Mouse (Mus musculus) lung, adult 2 months (tissue): Measurements from ENCODE around the gene Tmem259.

ENCODE experiments used
- CTCF ChIP-seq: fragments of 200-500 bp; IDR thresholded peaks from 2 replicates; pipeline ENCODE4 v1.5.1; 2011; ENCODE audit warnings: mild to moderate bottlenecking, low read length, control low read depth; ENCODE audit not compliant: insufficient read depth
- POLR2A ChIP-seq: fragments of 200-500 bp; IDR thresholded peaks from 2 replicates; pipeline ENCODE4 v1.6.1; 2011; ENCODE audit warnings: low read depth, mild to moderate bottlenecking, control low read depth, low read length, borderline replicate concordance; ENCODE audit errors: extremely low read depth

DNA sequence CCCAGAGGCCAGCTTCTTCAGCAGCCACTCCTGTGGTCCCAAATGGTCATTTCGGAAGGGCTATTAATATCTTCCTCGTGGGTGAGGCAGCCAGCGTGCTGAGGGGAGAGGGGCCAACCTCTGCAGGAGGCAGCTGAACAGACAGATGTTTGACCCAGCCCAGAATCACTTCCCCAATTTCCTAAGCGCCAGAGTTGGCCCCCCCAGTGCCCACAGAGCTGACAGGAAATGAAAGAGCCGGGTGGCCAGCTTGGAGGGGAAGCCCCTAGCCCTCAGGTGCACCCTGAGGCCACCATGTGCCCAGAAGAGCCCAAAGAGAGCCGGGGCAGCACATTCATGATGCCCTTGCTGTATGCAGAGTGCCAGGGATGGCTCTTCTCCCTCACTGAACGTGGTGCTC is 43.4 kb downstream of the Tmem259 start:
- TF ChIP-seq CTCF (no peak), POLR2A (no peak)
